Comparison of ENCODE assay signal across 23 mouse cellular contexts in the genomic region with DNA sequence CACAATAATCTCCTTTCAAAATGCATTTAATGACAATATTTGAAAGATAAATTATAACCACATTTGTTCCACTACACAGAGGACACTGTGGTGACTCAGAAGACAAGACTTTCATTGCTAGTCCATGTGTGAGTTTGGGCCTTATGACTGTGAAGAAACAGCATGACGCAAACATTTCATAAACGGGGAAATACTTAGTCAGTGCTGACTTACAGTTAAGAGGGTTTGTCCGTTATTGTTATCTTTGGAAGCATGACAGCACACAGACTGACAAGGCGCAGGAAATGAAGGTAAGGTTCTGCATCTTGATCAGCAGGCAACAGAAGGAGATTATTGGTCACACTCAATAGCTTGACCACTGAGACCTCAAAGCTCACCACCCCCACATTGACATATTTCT.
DNase-seq lines count a peak whose midpoint lies in the region; ATAC-seq and TF ChIP-seq lines count a peak whose summit lies in the region.
"Had no signal": no experiment of that assay in that cellular context is flagged by ENCODE, and none has a peak within 500 bp of the region (broad histone marks: within the 10 kb centered on the region; RNA-seq: fewer than 3 reads in every experiment).

No protein-coding gene starts in this region.

- DNase-seq in 416B (ENCODE audit: low read depth) (peak; percentile 99), MN1 (ENCODE audit: low spot score) (peak; percentile 6)
- DNase-seq in right cerebral cortex, postnatal 10 days (ENCODE audit: low spot score in 2 of 2) = no peak
- DNase-seq in layer of hippocampus, adult 2 months (ENCODE audit: low spot score in 2 of 2) = no peak
- DNase-seq: adrenal gland, adult 8-10 months; adrenal gland, postnatal 36 days; cerebellum, adult 2 months; cerebellum, postnatal 10 days; gastrocnemius, postnatal 10 days; heart, adult 2 months had no signal

- no peaks in the 10 kb centered on the region for H3K27me3 ChIP-seq in myocyte (ENCODE audit: control insufficient read depth, insufficient read depth, insufficient read length)
- no peaks in the 10 kb centered on the region for H3K27me3 ChIP-seq in intestine, embryonic 16.5 days (replicated peaks; ENCODE audit: control insufficient read depth, insufficient read depth, low read length)
- H3K27me3 ChIP-seq: CH12.LX; forebrain, embryonic 12.5 days; heart, embryonic 15.5 days; intestine, embryonic 15.5 days had no signal

- H3K4me2 ChIP-seq in myocyte (ENCODE audit: low read depth) = peak overlapping the region; percentile 30
- H3K4me2 ChIP-seq in intestine, embryonic 16.5 days (ENCODE audit: low read depth, low read length) = no peak overlapping the region
- H3K4me2 ChIP-seq: forebrain, embryonic 12.5 days; heart, embryonic 11.5 days; heart, embryonic 15.5 days; hindbrain, embryonic 14.5 days; intestine, embryonic 15.5 days had no signal

- TF ChIP-seq POLR2A in embryonic fibroblast, embryonic 13.5 days (IDR thresholded peaks at IDR 0.05; ENCODE audit: low read depth, low read length) = no peak
- TF ChIP-seq POLR2A in myocyte (IDR thresholded peaks at IDR 0.05; ENCODE audit: insufficient read length, low read depth) = no peak

- H3K9me3 ChIP-seq in intestine, embryonic 16.5 days (ENCODE audit: control insufficient read depth, low read length) = no peaks in the 10 kb centered on the region
- H3K9me3 ChIP-seq: embryonic facial prominence, embryonic 10.5 days; forebrain, embryonic 12.5 days; heart, embryonic 15.5 days; hindbrain, embryonic 10.5 days; intestine, embryonic 15.5 days had no signal

- no peaks in the 10 kb centered on the region; the same call in 1 of the 2 replicates for H3K4me1 ChIP-seq in embryonic fibroblast, embryonic 13.5 days (ENCODE audit: control insufficient read depth, insufficient read depth, low read length)
- no peaks in the 10 kb centered on the region for H3K4me1 ChIP-seq in intestine, embryonic 16.5 days (ENCODE audit: control insufficient read depth, insufficient read depth, low read length)
- H3K4me1 ChIP-seq: embryonic facial prominence, embryonic 10.5 days; forebrain, embryonic 12.5 days; heart, embryonic 15.5 days; hindbrain, embryonic 10.5 days; intestine, embryonic 15.5 days had no signal

- H3K9ac ChIP-seq in intestine, embryonic 16.5 days (ENCODE audit: low read depth, low read length) = no peak overlapping the region
- H3K9ac ChIP-seq: forebrain, embryonic 12.5 days; heart, embryonic 15.5 days; hindbrain, embryonic 14.5 days; intestine, embryonic 15.5 days had no signal

- H3ac ChIP-seq in myocyte (ENCODE audit: control insufficient read depth, insufficient read length) = no peak overlapping the region

- no peaks in the 10 kb centered on the region for H3K79me2 ChIP-seq in myocyte (ENCODE audit: control insufficient read depth, insufficient read depth)

- no peak for TF ChIP-seq CTCF in embryonic fibroblast, embryonic 13.5 days (IDR thresholded peaks at IDR 0.05; ENCODE audit: borderline replicate concordance, insufficient read depth, low read length)
- no peak for TF ChIP-seq CTCF in layer of hippocampus, adult 2 months (conservative IDR thresholded peaks at IDR 0.05)

- no peak overlapping the region for H3K4me3 ChIP-seq in embryonic fibroblast, embryonic 13.5 days (ENCODE audit: insufficient read depth, low read length)
- H3K4me3 ChIP-seq in myocyte = no peak overlapping the region
- no peak overlapping the region for H3K4me3 ChIP-seq in layer of hippocampus, adult 2 months
- H3K4me3 ChIP-seq in intestine, embryonic 16.5 days (ENCODE audit: low read length) = no peak overlapping the region
- H3K4me3 ChIP-seq: embryonic facial prominence, embryonic 10.5 days; erythroblast, embryonic 14.5 days; forebrain, embryonic 12.5 days; heart, adult 2 months; heart, embryonic 15.5 days; hindbrain, embryonic 10.5 days; intestine, embryonic 15.5 days had no signal

- H3K36me3 ChIP-seq in myocyte (ENCODE audit: control insufficient read depth, insufficient read depth) = no peaks in the 10 kb centered on the region
- no peaks in the 10 kb centered on the region for H3K36me3 ChIP-seq in intestine, embryonic 16.5 days (ENCODE audit: control insufficient read depth, insufficient read depth, low read length)
- H3K36me3 ChIP-seq: embryonic facial prominence, embryonic 10.5 days; forebrain, embryonic 12.5 days; heart, embryonic 15.5 days; hindbrain, embryonic 10.5 days; intestine, embryonic 15.5 days had no signal

- 83% methylated on average over 4 of the region's 4 CpGs for WGBS in intestine, embryonic 16.5 days

- H3K27ac ChIP-seq in embryonic fibroblast, embryonic 13.5 days (ENCODE audit: insufficient read depth, low read length) = peak overlapping the region; percentile 78; the same call in 1 of the 2 replicates
- H3K27ac ChIP-seq in layer of hippocampus, adult 2 months = no peak overlapping the region
- no peak overlapping the region for H3K27ac ChIP-seq in intestine, embryonic 16.5 days (ENCODE audit: low read length)
- H3K27ac ChIP-seq: embryonic facial prominence, embryonic 10.5 days; forebrain, embryonic 12.5 days; heart, adult 2 months; heart, embryonic 15.5 days; hindbrain, embryonic 10.5 days; hindbrain, embryonic 14.5 days; intestine, embryonic 15.5 days had no signal

- ATAC-seq in intestine, embryonic 16.5 days = no peak
- ATAC-seq: forebrain, embryonic 16.5 days; intestine, embryonic 15.5 days had no signal

TF ChIP-seq in myocyte, 11 proteins besides CTCF, POLR2A, EP300 and RAD21:
- TF ChIP-seq MAX (IDR thresholded peaks at IDR 0.05; ENCODE audit: low read depth) = peak; percentile 70
- no peak for TF ChIP-seq E2F4 (IDR thresholded peaks at IDR 0.05; ENCODE audit: insufficient read depth)
- peak; percentile 98 for TF ChIP-seq CEBPB (IDR thresholded peaks at IDR 0.05; ENCODE audit: insufficient read depth, poor library complexity, severe bottlenecking)

Comparison
In these comparisons a context has a peak if more than half of its experiments do, and no peak if none do; other contexts are left out.
1. DNase-seq: peak in 416B (single experiment) and MN1 (single experiment); none in right cerebral cortex, postnatal 10 days (0 of 2) and layer of hippocampus, adult 2 months (0 of 2).